Mouse (Mus musculus): ENCODE results near the gene Gpr1. TPM values are rescaled to one million over a fixed set of nuclear protein-coding genes. Genes with fewer than 3 reads are reported as not detected.

Gpr1 gene
- polyA plus RNA-seq, 1 experiment from 2014 or later, result 0.33 TPM

DNA sequence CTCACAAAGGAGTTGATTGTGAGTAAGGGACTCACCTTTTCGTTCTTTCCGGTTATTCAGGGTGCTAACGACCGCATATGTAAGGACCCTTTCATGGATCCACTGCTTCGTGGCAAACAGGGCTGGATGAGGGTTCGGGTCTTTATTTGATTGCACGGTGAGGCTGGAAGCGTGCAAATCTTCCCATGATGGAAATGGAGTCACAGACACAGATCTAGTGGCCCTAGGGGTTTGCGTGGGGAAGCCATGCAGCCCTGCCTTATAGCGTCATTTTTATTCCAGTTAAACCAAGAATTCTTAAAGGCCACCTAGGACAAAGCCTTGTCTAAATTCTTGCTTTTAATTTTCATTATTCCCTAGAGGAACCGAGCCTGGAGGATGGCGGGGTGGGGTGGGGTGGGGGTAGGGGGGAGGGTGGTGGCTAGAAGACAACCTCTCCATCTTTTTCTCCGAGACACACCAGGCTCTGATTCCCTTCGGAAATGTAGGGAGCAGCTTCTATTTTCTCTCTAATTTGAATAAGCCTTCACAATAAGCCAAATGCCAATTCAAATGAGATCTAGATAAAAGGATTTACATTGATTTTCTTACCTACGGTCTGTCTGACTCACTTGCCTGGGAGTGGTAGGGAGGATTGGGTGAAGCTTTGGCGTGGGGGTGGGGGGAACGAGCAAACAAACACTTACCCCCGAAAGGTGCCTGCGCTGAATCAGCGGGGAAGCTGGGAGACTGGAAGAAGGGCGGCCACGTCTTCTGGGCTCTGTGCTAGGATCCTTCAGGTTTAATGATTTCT is 669 bp downstream of the Gpr1 start:
- H3K9me3 ChIP-seq, result no peaks in the 10 kb centered on the region
- H3K4me3 ChIP-seq, result peak overlapping the region; percentile 13
- no peak for ATAC-seq (replicated peaks)
- no peaks in the 10 kb centered on the region for H3K27me3 ChIP-seq
- H3K4me1 ChIP-seq, result peaks cover 12% of the 10 kb centered on the region
- 14% methylated on average over 22 of the region's 22 CpGs for whole genome bisulfite sequencing
- H3K27ac ChIP-seq (replicated peaks), result 0 out of 2 replicates have a peak overlapping the region, but pooled peaks have one; percentile 37
- peak overlapping the region; percentile 38 for H3K4me2 ChIP-seq (replicated peaks)
- no peaks in the 10 kb centered on the region for H3K36me3 ChIP-seq
- peak overlapping the region; percentile 28; the same call in 1 of the 2 replicates for H3K9ac ChIP-seq (replicated peaks)

DNA sequence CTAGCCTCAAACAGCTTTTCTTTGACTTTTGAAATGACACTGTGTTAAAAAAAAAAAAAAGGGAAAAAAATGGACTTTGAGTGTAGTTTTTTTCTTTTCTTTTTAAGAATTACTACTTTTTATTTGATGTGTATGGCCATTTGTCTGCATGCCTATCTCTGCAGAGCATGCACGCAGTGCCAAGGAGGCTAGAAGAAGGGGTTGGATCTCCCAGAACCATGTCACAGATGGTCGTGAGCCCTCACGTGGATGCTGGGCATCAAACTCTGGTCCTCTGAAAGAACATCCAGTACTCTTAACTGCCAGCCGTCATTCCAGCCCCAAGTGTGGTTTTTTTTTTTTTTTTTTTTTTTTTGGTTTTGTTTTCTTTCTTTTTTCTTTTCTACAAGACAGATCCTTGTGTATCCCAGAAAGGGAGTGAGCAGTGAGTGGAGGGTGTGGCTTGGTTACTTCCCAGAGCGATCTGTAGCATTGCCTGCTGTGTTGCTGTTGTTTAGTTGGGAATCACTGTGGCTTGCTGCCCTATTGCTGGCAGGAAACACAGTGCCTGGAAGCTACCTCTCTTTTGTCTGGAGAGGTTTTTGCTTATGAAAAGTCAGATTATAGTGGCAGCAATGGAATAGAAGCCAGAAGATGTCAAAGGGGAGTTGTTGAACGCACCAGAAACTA is 4.3 kb downstream of the Gpr1 start:
- Histone ChIP-seq H3K36me3 (no peaks in the 10 kb centered on the region), H3K9me3 (no peaks in the 10 kb centered on the region), H3K4me1 (peaks cover 14% of the 10 kb centered on the region), H3K9ac (replicated peaks) (no peak overlapping the region), H3K27ac (replicated peaks) (no peak overlapping the region), H3K4me3 (no peak overlapping the region), H3K27me3 (no peaks in the 10 kb centered on the region), H3K4me2 (replicated peaks) (no peak overlapping the region)
- ATAC-seq (replicated peaks), result no peak
- 14% methylated on average over 6 of the region's 6 CpGs for WGBS

DNA sequence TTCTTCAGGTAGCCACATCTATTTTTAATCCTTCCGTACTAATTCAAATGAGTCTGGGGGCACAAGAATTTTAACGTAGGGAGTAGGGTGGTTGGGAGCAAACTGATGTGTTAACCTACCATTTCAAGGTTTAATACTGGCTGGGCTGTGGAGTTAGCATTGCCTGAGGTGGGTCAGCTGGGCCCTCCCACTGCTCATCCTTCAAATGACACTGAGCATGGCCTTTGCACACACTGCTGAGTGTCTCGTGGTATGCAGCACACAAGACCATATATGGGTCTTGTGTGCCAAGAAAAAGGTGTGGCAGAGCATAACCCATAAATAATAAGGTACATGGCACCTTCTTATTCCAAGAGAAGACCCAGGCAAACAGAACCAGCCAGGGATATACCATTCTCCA is 6.7 kb downstream of the Gpr1 start:
- Histone ChIP-seq H3K36me3 (no peaks in the 10 kb centered on the region), H3K9me3 (no peaks in the 10 kb centered on the region), H3K27ac (replicated peaks) (no peak overlapping the region), H3K4me2 (replicated peaks) (no peak overlapping the region), H3K27me3 (no peaks in the 10 kb centered on the region), H3K9ac (replicated peaks) (no peak overlapping the region), H3K4me3 (no peak overlapping the region), H3K4me1 (peaks cover 17% of the 10 kb centered on the region)
- ATAC-seq (replicated peaks), result no peak
- 89% methylated on average over 3 of the region's 3 CpGs for WGBS

DNA sequence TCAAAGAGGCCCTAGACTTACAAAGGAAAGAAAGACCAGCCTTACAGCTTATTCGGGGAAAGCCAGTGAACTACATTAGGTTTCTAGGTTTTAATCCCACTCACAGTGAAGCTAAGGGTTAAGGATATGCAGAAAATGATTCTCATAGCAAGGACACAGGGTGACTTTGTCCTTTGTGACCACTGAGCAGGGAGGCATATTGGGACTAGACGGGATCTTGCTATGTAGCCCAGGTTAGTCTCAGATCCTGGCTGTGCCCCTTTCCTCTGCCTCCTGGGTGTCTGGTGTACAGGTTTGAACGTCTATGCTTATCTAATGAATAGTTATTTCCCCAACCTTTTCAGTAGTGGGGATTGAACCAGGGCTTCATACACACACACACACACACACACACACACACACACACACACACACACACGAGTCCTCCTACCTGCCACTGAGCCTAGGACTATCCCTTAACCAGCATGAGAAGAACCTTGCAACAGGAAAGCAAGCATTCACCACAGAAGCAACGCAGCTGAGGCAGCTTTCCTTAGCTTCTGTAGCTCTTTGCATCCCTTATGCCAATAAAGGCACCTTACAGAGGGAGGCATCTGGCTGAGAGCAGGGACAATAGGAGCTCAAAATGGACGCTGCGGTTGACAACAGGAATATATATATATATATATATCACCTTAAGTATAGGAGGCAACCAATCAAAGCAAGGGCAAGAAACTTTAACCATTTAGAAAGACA is 9.5 kb downstream of the Gpr1 start:
- no peaks in the 10 kb centered on the region for H3K9me3 ChIP-seq
- 0 out of 2 replicates have a peak, but pooled peaks have one; percentile 28 for ATAC-seq (replicated peaks)
- no peak overlapping the region for H3K9ac ChIP-seq (replicated peaks)
- no peak overlapping the region for H3K4me3 ChIP-seq
- no peak overlapping the region for H3K4me2 ChIP-seq (replicated peaks)
- 15% methylated on average over 7 of the region's 7 CpGs for WGBS
- H3K4me1 ChIP-seq, result peaks cover 17% of the 10 kb centered on the region
- no peaks in the 10 kb centered on the region for H3K27me3 ChIP-seq
- peak overlapping the region; percentile 75 for H3K27ac ChIP-seq (replicated peaks)
- no peaks in the 10 kb centered on the region for H3K36me3 ChIP-seq

DNA sequence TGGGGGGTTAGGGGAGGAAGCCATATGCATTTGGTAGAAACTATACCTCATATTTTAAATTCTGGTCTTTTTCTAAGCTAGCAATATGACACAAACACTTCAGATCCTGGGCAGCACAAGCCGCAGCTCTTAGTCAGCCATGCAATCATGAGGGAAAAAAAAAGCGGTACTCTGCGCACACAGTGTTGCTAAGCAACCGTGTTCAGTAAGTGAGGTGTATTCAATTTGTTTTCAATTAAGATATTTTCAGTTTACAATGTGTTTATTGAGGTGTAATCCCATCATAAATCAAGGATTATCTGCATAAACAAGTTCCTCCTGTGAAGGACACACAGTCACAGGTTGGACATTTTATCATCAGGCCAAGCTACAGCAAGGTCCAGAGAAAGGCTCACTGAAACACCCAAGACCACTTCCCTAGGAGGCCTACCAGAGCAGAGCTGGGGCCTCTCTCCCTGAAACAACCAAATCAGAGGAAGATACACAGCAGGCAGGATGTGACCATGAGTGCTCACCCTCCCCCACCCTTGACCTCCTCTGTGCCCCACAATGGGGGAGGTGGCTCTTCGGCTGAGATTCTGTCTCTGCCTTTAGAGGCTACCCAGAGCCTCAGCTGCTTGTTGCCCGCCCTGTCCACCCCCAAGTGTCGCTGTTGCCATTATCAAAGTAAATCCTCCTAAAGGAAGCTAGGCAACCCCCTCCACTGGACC is 10.2 kb downstream of the Gpr1 start:
- H3K4me2 ChIP-seq (replicated peaks), result no peak overlapping the region
- peak; percentile 80 for ATAC-seq (replicated peaks)
- H3K4me1 ChIP-seq, result peaks cover 17% of the 10 kb centered on the region
- no peaks in the 10 kb centered on the region for H3K36me3 ChIP-seq
- no peak overlapping the region for H3K9ac ChIP-seq (replicated peaks)
- no peaks in the 10 kb centered on the region for H3K27me3 ChIP-seq
- H3K9me3 ChIP-seq, result no peaks in the 10 kb centered on the region
- no peak overlapping the region for H3K4me3 ChIP-seq
- WGBS, result 6% methylated on average over 7 of the region's 7 CpGs
- H3K27ac ChIP-seq (replicated peaks), result peak overlapping the region; percentile 75

DNA sequence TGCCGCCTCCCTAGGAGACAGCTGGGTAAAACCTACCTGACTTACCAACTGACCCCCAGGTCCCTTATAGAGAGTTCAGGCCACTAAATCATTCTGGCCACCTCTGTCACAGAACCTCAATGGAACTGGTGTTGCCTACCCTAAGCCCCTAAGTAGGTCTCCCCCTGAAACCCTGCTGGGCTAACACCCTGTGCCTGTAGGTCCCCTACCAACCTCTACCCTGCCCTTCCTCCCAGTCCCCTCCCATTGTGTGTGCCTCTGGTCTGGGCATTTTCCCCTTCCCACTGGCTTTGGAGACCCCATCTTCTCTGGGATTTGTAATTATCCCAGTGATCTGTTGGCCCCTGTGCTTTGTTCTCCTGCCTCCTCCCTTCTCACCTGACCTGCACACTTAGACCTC is 10.9 kb downstream of the Gpr1 start:
- Histone ChIP-seq H3K27me3 (no peaks in the 10 kb centered on the region), H3K4me2 (replicated peaks) (no peak overlapping the region), H3K4me3 (no peak overlapping the region), H3K27ac (replicated peaks) (peak overlapping the region; percentile 61), H3K36me3 (no peaks in the 10 kb centered on the region), H3K9me3 (no peaks in the 10 kb centered on the region), H3K9ac (replicated peaks) (no peak overlapping the region), H3K4me1 (peaks cover 17% of the 10 kb centered on the region)
- ATAC-seq (replicated peaks), result peak; percentile 60; the same call in 1 of the 2 replicates
- 62% methylated on average over 1 of the region's 1 CpGs for WGBS

DNA sequence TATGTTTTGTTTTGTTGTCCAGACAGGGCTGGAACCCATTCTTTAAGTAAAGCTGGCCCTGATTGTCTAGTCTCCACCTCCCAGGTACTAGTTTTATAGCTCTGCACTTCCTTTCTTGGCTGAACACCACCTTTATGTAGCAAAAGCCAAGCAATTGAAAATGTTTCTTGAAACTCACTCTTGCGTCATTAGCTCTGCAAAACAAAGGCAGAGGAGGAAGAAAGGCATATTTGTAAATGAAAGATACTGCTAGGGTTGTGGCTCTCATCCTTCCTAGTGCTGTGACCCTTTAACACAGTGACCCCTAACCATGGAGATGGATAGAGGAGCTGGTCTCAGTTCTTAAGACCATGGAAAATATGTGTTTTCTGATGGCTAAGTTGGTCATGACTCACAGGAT is 12.7 kb downstream of the Gpr1 start:
- Histone ChIP-seq H3K27ac (replicated peaks) (no peak overlapping the region), H3K4me3 (no peak overlapping the region), H3K36me3 (no peaks in the 10 kb centered on the region), H3K4me2 (replicated peaks) (no peak overlapping the region), H3K9ac (replicated peaks) (no peak overlapping the region), H3K9me3 (no peaks in the 10 kb centered on the region), H3K4me1 (peaks cover 17% of the 10 kb centered on the region), H3K27me3 (no peaks in the 10 kb centered on the region)
- ATAC-seq (replicated peaks), result no peak
- WGBS, result 80% methylated on average over 1 of the region's 1 CpGs

DNA sequence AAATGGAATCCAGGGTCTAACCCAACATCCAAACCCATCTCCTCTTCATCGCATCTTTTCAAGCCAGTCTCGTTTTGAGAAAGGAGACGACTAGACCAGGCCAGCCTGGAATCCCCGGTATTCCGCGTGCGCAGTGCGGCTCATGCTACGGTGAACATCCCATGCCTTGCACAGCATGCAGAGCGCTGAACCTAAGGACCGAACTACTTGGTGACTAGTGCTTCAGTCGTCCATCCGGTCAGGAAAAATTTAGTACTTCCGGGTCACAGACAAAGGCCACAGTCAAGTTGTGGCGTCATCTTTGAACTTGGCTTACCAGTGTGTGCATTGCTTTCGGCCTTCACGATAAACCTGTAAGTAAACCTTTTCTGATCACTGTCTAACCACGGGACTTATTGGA is 14.0 kb downstream of the Gpr1 start:
- no peak overlapping the region for H3K27ac ChIP-seq (replicated peaks)
- no peak for ATAC-seq (replicated peaks)
- peaks cover 17% of the 10 kb centered on the region for H3K4me1 ChIP-seq
- WGBS, result 98% methylated on average over 18 of the region's 18 CpGs
- H3K36me3 ChIP-seq, result no peaks in the 10 kb centered on the region
- no peaks in the 10 kb centered on the region for H3K9me3 ChIP-seq
- H3K9ac ChIP-seq (replicated peaks), result no peak overlapping the region
- H3K4me3 ChIP-seq, result no peak overlapping the region
- H3K27me3 ChIP-seq, result no peaks in the 10 kb centered on the region
- H3K4me2 ChIP-seq (replicated peaks), result no peak overlapping the region

DNA sequence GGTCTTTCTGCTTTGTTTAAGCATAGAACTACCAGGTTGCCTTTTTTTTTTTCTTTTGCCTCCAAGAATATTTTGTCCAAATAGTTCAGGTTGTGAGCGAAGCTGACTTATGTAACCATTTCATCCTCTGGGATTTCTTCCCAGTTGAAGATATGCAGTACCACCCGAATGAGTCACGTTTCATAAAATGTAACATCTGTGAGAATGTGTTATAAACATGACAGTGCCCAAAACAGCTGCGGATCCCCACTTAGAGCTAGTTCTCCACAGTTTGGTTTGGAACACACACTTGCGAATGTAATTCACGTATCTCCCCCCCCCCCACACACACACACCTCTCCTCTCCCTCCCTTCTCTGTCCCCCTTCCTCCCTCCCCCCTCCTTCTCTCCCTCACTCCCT is 15.0 kb downstream of the Gpr1 start:
- WGBS, result 94% methylated on average over 6 of the region's 6 CpGs
- ATAC-seq (replicated peaks), result no peak
- Histone ChIP-seq H3K36me3 (no peaks in the 10 kb centered on the region), H3K9ac (replicated peaks) (no peak overlapping the region), H3K27me3 (no peaks in the 10 kb centered on the region), H3K4me2 (replicated peaks) (no peak overlapping the region), H3K4me1 (peaks cover 14% of the 10 kb centered on the region), H3K9me3 (no peaks in the 10 kb centered on the region), H3K4me3 (no peak overlapping the region), H3K27ac (replicated peaks) (no peak overlapping the region)

DNA sequence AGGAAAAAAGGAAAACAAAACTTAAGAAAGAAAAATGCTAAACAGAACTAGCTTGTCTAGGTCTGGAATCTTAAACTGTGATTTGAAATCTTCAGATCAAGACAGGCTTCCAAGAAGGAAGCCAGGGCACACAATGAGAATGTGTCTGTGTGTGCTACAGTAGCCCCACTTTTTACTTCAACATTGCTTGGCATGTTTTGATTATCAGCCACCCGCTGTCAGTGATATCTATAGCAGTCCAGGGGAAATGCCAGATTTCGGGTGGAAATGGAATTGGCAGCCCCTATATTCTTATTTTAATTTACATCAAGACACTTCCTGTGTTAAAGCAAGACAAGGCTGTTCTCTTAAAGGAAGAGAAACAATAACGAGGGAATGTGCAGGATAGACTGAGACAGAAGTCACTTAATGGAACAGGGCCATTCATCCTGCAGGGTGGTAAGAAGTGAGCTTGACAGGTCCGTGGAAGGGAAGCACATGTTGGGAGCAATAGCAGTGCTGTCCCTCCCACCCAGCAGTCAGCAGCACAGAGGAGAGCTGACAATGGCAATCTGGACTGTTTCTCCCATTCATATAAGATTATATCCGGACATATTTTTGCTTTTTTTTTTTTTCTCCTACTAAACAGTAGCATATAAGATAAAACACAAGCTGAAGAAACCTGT is 18.4 kb downstream of the Gpr1 start:
- H3K27me3 ChIP-seq, result no peaks in the 10 kb centered on the region
- H3K9me3 ChIP-seq, result no peaks in the 10 kb centered on the region
- H3K9ac ChIP-seq (replicated peaks), result no peak overlapping the region
- no peak; the same call in 1 of the 2 replicates for ATAC-seq (replicated peaks)
- H3K4me3 ChIP-seq, result no peak overlapping the region
- 0 out of 2 replicates have a peak overlapping the region, but pooled peaks have one; percentile 12 for H3K27ac ChIP-seq (replicated peaks)
- WGBS, result 38% methylated on average over 5 of the region's 5 CpGs
- no peaks in the 10 kb centered on the region for H3K36me3 ChIP-seq
- H3K4me2 ChIP-seq (replicated peaks), result no peak overlapping the region
- no peaks in the 10 kb centered on the region; the same call in 1 of the 2 replicates for H3K4me1 ChIP-seq

DNA sequence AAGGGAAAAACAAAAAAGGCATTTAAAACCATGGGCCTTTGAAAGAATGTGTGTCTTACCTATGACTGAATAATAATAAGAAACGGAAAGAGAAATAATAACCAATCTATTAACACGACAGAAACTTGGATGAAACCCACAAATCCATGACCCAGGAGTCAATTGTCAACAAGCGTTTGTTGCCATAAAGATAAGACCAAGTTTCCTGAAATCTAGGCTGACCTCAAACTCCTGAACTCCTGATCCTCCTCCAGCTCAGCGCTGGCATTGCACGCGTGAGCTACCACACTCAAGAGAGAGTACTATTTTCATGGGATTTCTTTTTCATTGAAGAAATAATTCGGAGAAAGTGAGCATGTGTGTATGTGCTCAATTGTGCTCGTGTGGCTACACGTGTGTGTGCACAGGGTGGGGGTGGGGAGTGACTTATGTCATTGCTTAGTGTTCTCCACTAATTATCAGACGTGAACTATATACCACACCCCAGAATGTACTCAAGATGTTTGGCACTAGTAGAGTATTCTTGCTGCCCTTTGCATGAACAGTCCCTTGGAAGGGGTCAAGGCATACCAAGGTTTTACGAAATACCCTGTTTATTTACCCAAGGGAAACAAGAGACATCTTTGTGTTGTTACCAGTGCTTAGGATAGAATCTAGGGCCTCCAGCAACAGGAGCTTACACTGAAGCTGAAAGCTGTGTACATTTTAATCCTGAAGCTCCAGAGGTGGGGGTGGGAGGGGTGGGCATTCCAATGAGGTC is 21.9 kb downstream of the Gpr1 start:
- 89% methylated on average over 11 of the region's 11 CpGs for WGBS
- no peaks in the 10 kb centered on the region for H3K9me3 ChIP-seq
- H3K4me3 ChIP-seq, result no peak overlapping the region
- no peaks in the 10 kb centered on the region for H3K36me3 ChIP-seq
- no peak overlapping the region for H3K9ac ChIP-seq (replicated peaks)
- H3K4me1 ChIP-seq, result no peaks in the 10 kb centered on the region; the same call in 1 of the 2 replicates
- no peak for ATAC-seq (replicated peaks)
- no peaks in the 10 kb centered on the region for H3K27me3 ChIP-seq
- no peak overlapping the region for H3K4me2 ChIP-seq (replicated peaks)
- H3K27ac ChIP-seq (replicated peaks), result no peak overlapping the region
